Mouse (Mus musculus) heart, adult 2 months (tissue): ENCODE results near the gene Podxl2.

Source experiments
- CTCF ChIP-seq: fragments of 200-600 bp; IDR thresholded peaks from 2 replicates; pipeline ENCODE4 v1.8.1; 2022; ENCODE audit warnings: antibody characterized with exemption, mild to moderate bottlenecking, moderate library complexity
- EP300 ChIP-seq: fragments of 200-500 bp; IDR thresholded peaks from 2 replicates; pipeline ENCODE4 v1.6.1; 2011; ENCODE audit warnings: low read depth, low read length, control low read depth; ENCODE audit not compliant: insufficient read depth
- POLR2A ChIP-seq: fragments of 200-500 bp; IDR thresholded peaks from 2 replicates; pipeline ENCODE4 v1.6.1; 2011; ENCODE audit warnings: mild to moderate bottlenecking, low read depth, low read length, control low read depth; ENCODE audit not compliant: insufficient read depth

DNA sequence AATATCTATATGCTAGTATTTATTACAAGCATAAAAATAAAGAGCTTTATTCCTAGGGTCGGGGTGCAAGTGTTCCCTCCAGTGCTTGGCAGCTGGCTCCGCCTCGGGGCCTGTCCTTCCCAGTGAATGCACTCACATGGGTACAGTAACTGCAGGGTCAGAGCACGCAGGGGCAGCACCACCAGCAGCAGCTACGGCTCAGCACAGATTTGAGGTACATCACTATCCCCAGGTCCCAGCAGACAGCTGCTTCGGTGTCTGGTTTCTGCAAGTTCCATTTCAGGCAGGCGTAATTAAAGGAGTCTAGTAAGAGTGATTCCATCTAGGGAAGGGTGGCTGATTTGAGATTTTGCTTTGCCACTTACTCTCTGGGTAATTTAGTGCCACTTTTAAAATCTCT, 16.5 kb downstream of the Podxl2 start:
- TF ChIP-seq CTCF (no peak), POLR2A (no peak), EP300 (no peak)
